Mouse (Mus musculus): ENCODE data around the gene Rngtt. TPM values are rescaled to one million over a fixed set of nuclear protein-coding genes. Genes with fewer than 3 reads are reported as not detected.
A peak's percentile ranks its signal among the peaks of the same experiment; 100 is the strongest.

Rngtt gene
- total RNA-seq, 1 experiment from 2014 or later = 44.5 TPM

GRCm38 (mm10) chr4:33526675-33527074 is 216.6 kb downstream of the Rngtt start:
- ATAC-seq (replicated peaks in 1 of 2; ENCODE audit: insufficient read depth in 1 of 2, low FRiP score in 2 of 2, low TSS enrichment in 1 of 2, low read depth in 1 of 2, poor library complexity in 2 of 2, severe bottlenecking in 2 of 2) = no peak

- ATAC-seq (replicated peaks in 1 of 2; ENCODE audit: insufficient read depth in 1 of 2, low FRiP score in 2 of 2, low TSS enrichment in 1 of 2, low read depth in 1 of 2, poor library complexity in 2 of 2, severe bottlenecking in 2 of 2) = no peak
Observed at GRCm38 (mm10) chr4:33532596-33532995, 222.5 kb downstream of the Rngtt start.

- ATAC-seq (replicated peaks in 1 of 2; ENCODE audit: insufficient read depth in 1 of 2, low FRiP score in 2 of 2, low TSS enrichment in 1 of 2, low read depth in 1 of 2, poor library complexity in 2 of 2, severe bottlenecking in 2 of 2) = no peak
Observed at GRCm38 (mm10) chr4:33544755-33545576, 234.9 kb downstream of the Rngtt start.

- ATAC-seq (replicated peaks in 1 of 2; ENCODE audit: insufficient read depth in 1 of 2, low FRiP score in 2 of 2, low TSS enrichment in 1 of 2, low read depth in 1 of 2, poor library complexity in 2 of 2, severe bottlenecking in 2 of 2) = no peak
Observed at GRCm38 (mm10) chr4:33545577-33545879, 235.4 kb downstream of the Rngtt start.

GRCm38 (mm10) chr4:33546278-33546677 is 236.2 kb downstream of the Rngtt start:
- no peak for ATAC-seq (replicated peaks in 1 of 2; ENCODE audit: insufficient read depth in 1 of 2, low FRiP score in 2 of 2, low TSS enrichment in 1 of 2, low read depth in 1 of 2, poor library complexity in 2 of 2, severe bottlenecking in 2 of 2)

- peak; percentile 19 to 63 for ATAC-seq (replicated peaks in 1 of 2; ENCODE audit: insufficient read depth in 1 of 2, low FRiP score in 2 of 2, low TSS enrichment in 1 of 2, low read depth in 1 of 2, poor library complexity in 2 of 2, severe bottlenecking in 2 of 2)
Observed at GRCm38 (mm10) chr4:33547315-33547929, 237.3 kb downstream of the Rngtt start.

GRCm38 (mm10) chr4:33549606-33550005 is 239.5 kb downstream of the Rngtt start:
- peak; percentile 40 to 67; a peak in 3 of 4 replicates for ATAC-seq (replicated peaks in 1 of 2; ENCODE audit: insufficient read depth in 1 of 2, low FRiP score in 2 of 2, low TSS enrichment in 1 of 2, low read depth in 1 of 2, poor library complexity in 2 of 2, severe bottlenecking in 2 of 2)

Other genes with a start within 250 kb of the Rngtt start
- gene Gabrr2, start 247.3 kb upstream of the Rngtt start, total RNA-seq (2017) = not detected in 2 replicates
- gene Gabrr1, start 177.8 kb upstream of the Rngtt start, total RNA-seq (2017) = not detected in 2 replicates
- gene Pm20d2, start 120.6 kb upstream of the Rngtt start, total RNA-seq (2017) = 1.9 and 3.3 TPM in 2 replicates
- gene Srsf12, start 101.3 kb upstream of the Rngtt start, total RNA-seq (2017) = 0.25 and 0.89 TPM in 2 replicates
- gene Pnrc1, start 20.1 kb upstream of the Rngtt start, total RNA-seq (2017) = 345 and 386 TPM in 2 replicates

Measured in hematopoietic stem cell, adult 5-6 weeks (primary cell).